ENCODE assay signal across 11 mouse cellular contexts in the genomic region with DNA sequence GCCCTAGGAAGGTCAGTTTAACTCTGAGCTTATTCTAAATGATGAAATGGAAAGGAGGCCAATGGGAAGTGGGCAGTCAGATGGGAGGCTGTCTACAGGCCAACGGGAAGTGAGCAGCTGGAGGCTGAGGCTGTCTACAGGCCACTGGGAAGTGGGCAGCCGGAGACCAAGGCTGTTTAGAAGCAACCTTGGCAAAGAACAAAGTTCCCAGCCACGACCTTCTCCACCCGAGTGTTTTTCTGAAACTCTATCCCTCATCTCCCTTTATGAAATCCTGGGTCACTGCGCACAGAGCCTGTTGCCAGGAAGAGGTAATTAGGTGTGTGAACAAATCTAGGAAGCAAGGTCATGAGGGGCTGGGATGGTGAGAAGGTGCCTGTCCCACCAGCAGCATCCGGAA. TPM values are rescaled to one million over a fixed set of nuclear protein-coding genes. Genes with fewer than 3 reads are reported as not detected.
DNase-seq lines count a peak whose midpoint lies in the region; ATAC-seq and TF ChIP-seq lines count a peak whose summit lies in the region.
"Had no signal": no experiment of that assay in that cellular context is flagged by ENCODE, and none has a peak within 500 bp of the region (broad histone marks: within the 10 kb centered on the region; RNA-seq: fewer than 3 reads in every experiment).

No protein-coding gene starts in this region.

- TF ChIP-seq CTCF in thymus, adult 2 months (IDR thresholded peaks at IDR 0.05; ENCODE audit: borderline replicate concordance, control insufficient read depth, extremely low read depth, insufficient read depth, low read length, poor library complexity), result no peak
- TF ChIP-seq CTCF in lung, postnatal 0 days (IDR thresholded peaks at IDR 0.05), result no peak

- H3K9ac ChIP-seq in lung, postnatal 0 days (replicated peaks; ENCODE audit: low read depth), result no peak overlapping the region
- H3K9ac ChIP-seq: limb, embryonic 15.5 days; neural tube, embryonic 12.5 days had no signal

- no peaks in the 10 kb centered on the region for H3K9me3 ChIP-seq in lung, postnatal 0 days (ENCODE audit: low read length)
- H3K9me3 ChIP-seq: limb, embryonic 15.5 days; neural tube, embryonic 12.5 days had no signal

- no peak overlapping the region for H3K4me2 ChIP-seq in lung, postnatal 0 days (replicated peaks; ENCODE audit: low read depth, low read length)
- H3K4me2 ChIP-seq: limb, embryonic 15.5 days; neural tube, embryonic 12.5 days had no signal

- H3K27ac ChIP-seq in thymus, adult 2 months (ENCODE audit: control insufficient read depth, insufficient read depth, low read length), result peak overlapping the region; percentile 93; the same call in 1 of the 2 replicates
- peak overlapping the region; percentile 84 for H3K27ac ChIP-seq in lung, postnatal 0 days (ENCODE audit: low read length)
- H3K27ac ChIP-seq: neural tube, embryonic 12.5 days had no signal

- TF ChIP-seq POLR2A in thymus, adult 2 months (IDR thresholded peaks at IDR 0.05; ENCODE audit: control insufficient read depth, extremely low read depth, insufficient read depth, low read length, poor library complexity), result no peak

- H3K4me3 ChIP-seq in thymus, adult 2 months (ENCODE audit: control insufficient read depth, insufficient read depth, low read length), result no peak overlapping the region
- no peak overlapping the region for H3K4me3 ChIP-seq in lung, postnatal 0 days (ENCODE audit: low read depth, low read length)
- H3K4me3 ChIP-seq: limb, embryonic 15.5 days; neural tube, embryonic 12.5 days had no signal

- peak; percentile 29; the same call in 1 of the 2 replicates for TF ChIP-seq EP300 in lung, postnatal 0 days (IDR thresholded peaks at IDR 0.05)

- H3K27me3 ChIP-seq in thymus, adult 2 months (ENCODE audit: control insufficient read depth, insufficient read depth, low read length), result no peaks in the 10 kb centered on the region
- no peaks in the 10 kb centered on the region for H3K27me3 ChIP-seq in lung, postnatal 0 days (replicated peaks; ENCODE audit: insufficient read depth, low read length)
- H3K27me3 ChIP-seq: limb, embryonic 15.5 days; neural tube, embryonic 12.5 days had no signal

- H3K36me3 ChIP-seq in thymus, adult 2 months (ENCODE audit: control insufficient read depth, insufficient read depth, low read length), result no peaks in the 10 kb centered on the region
- 0 out of 2 replicates have a peak, but pooled peaks cover 2% of the 10 kb centered on the region for H3K36me3 ChIP-seq in lung, postnatal 0 days (ENCODE audit: insufficient read depth, low read length)

- DNase-seq in heart, adult 11 months, result peak; percentile 94
- DNase-seq in heart, postnatal 14 days, result no peak
- DNase-seq in thymus, adult 2 months, result no peak
- no peak for DNase-seq in thymus, postnatal 0 days (ENCODE audit: low spot score)
- DNase-seq in lung, postnatal 0 days (ENCODE audit: low spot score), result peak; percentile 70
- no peak for DNase-seq in embryo, embryonic 10 days (ENCODE audit: low spot score)
- no peak for DNase-seq in right cerebral cortex, adult 18-20 months
- DNase-seq in layer of hippocampus, adult 11-12 months (ENCODE audit: low spot score), result no peak
- DNase-seq: cerebellum, adult 9-10 months had no signal

- peak; percentile 19 for ATAC-seq in lung, postnatal 0 days

- peaks cover 49% of the 10 kb centered on the region for H3K4me1 ChIP-seq in thymus, adult 2 months (replicated peaks; ENCODE audit: control insufficient read depth, insufficient read depth, low read length)
- H3K4me1 ChIP-seq in lung, postnatal 0 days (ENCODE audit: insufficient read depth, low read depth, low read length), result peaks cover 12% of the 10 kb centered on the region

- WGBS in thymus, adult 2 months, result 81% methylated on average over 6 of the region's 6 CpGs
- WGBS in lung, postnatal 0 days, result 43% methylated on average over 6 of the region's 6 CpGs

- intact Hi-C loops in heart, postnatal 14 days (cut with DNase I), result loop anchor here (2.0 to 10.0 kb wide), 2 partner anchors 25 to 413 kb away; a partner anchor contains a TSS

RNA-seq across cellular contexts. Expression of a gene that starts 25.3 kb away (rescaled TPM):
- 10 to 100 TPM; 17.3 to 17.8 TPM for total RNA-seq in heart, postnatal 14 days (2021)
- polyA plus RNA-seq in thymus, adult 2 months (2012; rRNA removed), result 24.2 and 24.8 TPM in 2 replicates
- 36.0 and 36.9 TPM in 2 replicates for polyA plus RNA-seq in thymus, postnatal 0 days (2015; fragmentation: Nextera tagmentation; extraction: Ambion mirVana)
- 28.6 and 30.9 TPM in 2 replicates for polyA plus RNA-seq in lung, postnatal 0 days (2015; fragmentation: Nextera tagmentation; extraction: Ambion mirVana)

RNA-seq across cellular contexts. Expression of a gene that starts 47.8 kb away (rescaled TPM):
- total RNA-seq in heart, postnatal 14 days (2021), result 10 to 100 TPM; 75.2 to 75.9 TPM
- polyA plus RNA-seq in thymus, adult 2 months (2012; rRNA removed), result 19.4 and 21.0 TPM in 2 replicates
- 2.0 and 2.6 TPM in 2 replicates for polyA plus RNA-seq in thymus, postnatal 0 days (2015; fragmentation: Nextera tagmentation; extraction: Ambion mirVana)
- 5.6 and 6.4 TPM in 2 replicates for polyA plus RNA-seq in lung, postnatal 0 days (2015; fragmentation: Nextera tagmentation; extraction: Ambion mirVana)

Comparison
In these comparisons a context has a peak if more than half of its experiments do, and no peak if none do; other contexts are left out.
1. DNase-seq: peak in heart, adult 11 months (single experiment) and lung, postnatal 0 days (single experiment); none in heart, postnatal 14 days (0 of 2), thymus, adult 2 months (single experiment), thymus, postnatal 0 days (single experiment), embryo, embryonic 10 days (single experiment), right cerebral cortex, adult 18-20 months (single experiment) and layer of hippocampus, adult 11-12 months (single experiment).